Mouse (Mus musculus): ENCODE measurements around the gene Wwox.

- TF ChIP-seq ZNF384 (IDR thresholded peaks at IDR 0.05; ENCODE audit: low read depth, low read length), result no peak
- TF ChIP-seq ZC3H11A (IDR thresholded peaks at IDR 0.05; ENCODE audit: borderline replicate concordance, low read depth, low read length), result no peak
- TF ChIP-seq CHD2 (IDR thresholded peaks at IDR 0.05; ENCODE audit: low read depth, low read length), result no peak
These were observed 70.8 kb downstream of the Wwox start for GRCm38 (mm10) chr8:114510226-114510625.

Measured in ES-E14 (cell line).